Mouse (Mus musculus) lung, embryonic 16.5 days (tissue): ENCODE measurements at regions not wholly inside any gene's neighbourhood (a gene's known extent, or its start where the extent isn't known, plus 50 kb on each side); places are given as distances from the start of the nearest gene placed in this dataset.

Experiments
- ATAC-seq: fragments of 200-750 bp; cut with Nextera tagmentation; 2 replicates; pipeline ENCODE4 v1.8.0; 2017; ENCODE audit warnings: low read depth, mild to moderate bottlenecking, moderate library complexity
- H3K27ac ChIP-seq: fragments of 300-500 bp; sonication (generic); 2 replicates; pipeline ENCODE4 v1.5.1; 2014; ENCODE audit warnings: mild to moderate bottlenecking, control low read depth, low read length
- H3K27me3 ChIP-seq: fragments of 300-500 bp; sonication (generic); 2 replicates; pipeline ENCODE4 v1.6.1; 2014; ENCODE audit warnings: low read depth, low read length, mixed read lengths; ENCODE audit not compliant: control insufficient read depth, insufficient read depth
- H3K36me3 ChIP-seq: fragments of 300-500 bp; sonication (generic); 2 replicates; pipeline ENCODE4 v1.6.1; 2014; ENCODE audit warnings: low read length; ENCODE audit not compliant: control insufficient read depth, insufficient read depth
- H3K4me1 ChIP-seq: fragments of 300-500 bp; sonication (generic); replicated peaks from 2 replicates; pipeline ENCODE4 v1.6.1; 2014; ENCODE audit warnings: low read length, mixed read lengths; ENCODE audit not compliant: control insufficient read depth, insufficient read depth
- H3K4me2 ChIP-seq: fragments of 300-500 bp; sonication (generic); 2 replicates; pipeline ENCODE4 v1.6.1; 2014; ENCODE audit warnings: low read depth, low read length, control low read depth
- H3K4me3 ChIP-seq: fragments of 300-500 bp; sonication (generic); 2 replicates; pipeline ENCODE4 v1.5.1; 2014; ENCODE audit warnings: mild to moderate bottlenecking, low read length, control low read depth
- H3K9ac ChIP-seq: fragments of 300-500 bp; sonication (generic); 2 replicates; pipeline ENCODE4 v1.6.1; 2014; ENCODE audit warnings: low read length, control low read depth
- H3K9me3 ChIP-seq: fragments of 300-500 bp; sonication (generic); 2 replicates; pipeline ENCODE4 v1.6.1; 2016; ENCODE audit warnings: low read length; ENCODE audit not compliant: control insufficient read depth
- WGBS: fragments of 180-500 bp; shearing (Covaris S2); extraction: QIAGEN DNeasy Blood & Tissue Kit; methylation state at CpG from one replicate; pipeline ENCODE4 v1.1.7; 2014; 5-methylcytosine and 5-hydroxymethylcytosine counted together

GRCm38 (mm10) chr8:116366706-116367105 lies 138.1 kb upstream of the Dynlrb2 start:
- WGBS = 45% methylated on average over 3 of the region's 3 CpGs

GRCm38 (mm10) chr8:116364751-116365150 lies 140.0 kb upstream of the Dynlrb2 start:
- no peak for ATAC-seq

More at GRCm38 (mm10) chr8:116366706-116367105, 138.1 kb upstream of the Dynlrb2 start:
- no peak for ATAC-seq
- Histone ChIP-seq H3K27me3 (no peaks in the 10 kb centered on the region), H3K4me2 (no peak overlapping the region), H3K36me3 (no peaks in the 10 kb centered on the region), H3K27ac (no peak overlapping the region), H3K4me1 (peaks cover 8% of the 10 kb centered on the region; the same call in 1 of the 2 replicates), H3K9me3 (no peaks in the 10 kb centered on the region), H3K4me3 (no peak overlapping the region), H3K9ac (no peak overlapping the region)

GRCm38 (mm10) chr8:116364172-116364571 lies 140.6 kb upstream of the Dynlrb2 start:
- Histone ChIP-seq H3K27ac (no peak overlapping the region), H3K4me2 (no peak overlapping the region), H3K36me3 (no peaks in the 10 kb centered on the region), H3K4me1 (peaks cover 8% of the 10 kb centered on the region; the same call in 1 of the 2 replicates), H3K27me3 (no peaks in the 10 kb centered on the region), H3K4me3 (no peak overlapping the region), H3K9ac (no peak overlapping the region), H3K9me3 (no peaks in the 10 kb centered on the region)
- WGBS = 82% methylated on average over 2 of the region's 2 CpGs
- no peak for ATAC-seq

More at GRCm38 (mm10) chr8:116364751-116365150, 140.0 kb upstream of the Dynlrb2 start:
- H3K27me3 ChIP-seq = no peaks in the 10 kb centered on the region
- H3K36me3 ChIP-seq = no peaks in the 10 kb centered on the region
- H3K4me3 ChIP-seq = no peak overlapping the region
- no peak overlapping the region for H3K9ac ChIP-seq
- 85% methylated on average over 1 of the region's 1 CpGs for WGBS
- peaks cover 8% of the 10 kb centered on the region; the same call in 1 of the 2 replicates for H3K4me1 ChIP-seq
- no peak overlapping the region for H3K27ac ChIP-seq
- H3K4me2 ChIP-seq = no peak overlapping the region
- no peaks in the 10 kb centered on the region for H3K9me3 ChIP-seq

GRCm38 (mm10) chr8:116362351-116362750 lies 142.4 kb upstream of the Dynlrb2 start:
- H3K4me1 ChIP-seq = peaks cover 3% of the 10 kb centered on the region; the same call in 1 of the 2 replicates
- H3K4me3 ChIP-seq = no peak overlapping the region
- H3K4me2 ChIP-seq = no peak overlapping the region
- no peaks in the 10 kb centered on the region for H3K36me3 ChIP-seq
- H3K27me3 ChIP-seq = no peaks in the 10 kb centered on the region
- H3K9ac ChIP-seq = no peak overlapping the region
- 35% methylated on average over 4 of the region's 4 CpGs for WGBS
- H3K27ac ChIP-seq = no peak overlapping the region
- no peaks in the 10 kb centered on the region for H3K9me3 ChIP-seq
- ATAC-seq = no peak

- H3K4me3 ChIP-seq = no peak overlapping the region
- no peak overlapping the region for H3K27ac ChIP-seq
- no peak for ATAC-seq
- no peak overlapping the region for H3K4me2 ChIP-seq
- H3K9ac ChIP-seq = no peak overlapping the region
- 0 out of 2 replicates have a peak, but pooled peaks cover 2% of the 10 kb centered on the region for H3K4me1 ChIP-seq
- WGBS = 75% methylated on average over 4 of the region's 4 CpGs
- no peaks in the 10 kb centered on the region for H3K36me3 ChIP-seq
- no peaks in the 10 kb centered on the region for H3K27me3 ChIP-seq
- no peaks in the 10 kb centered on the region for H3K9me3 ChIP-seq
These were observed 145.0 kb upstream of the Dynlrb2 start for GRCm38 (mm10) chr8:116359761-116360160.

- Histone ChIP-seq H3K36me3 (no peaks in the 10 kb centered on the region), H3K27me3 (no peaks in the 10 kb centered on the region), H3K9ac (no peak overlapping the region), H3K27ac (no peak overlapping the region), H3K9me3 (no peaks in the 10 kb centered on the region), H3K4me1 (no peaks in the 10 kb centered on the region), H3K4me3 (no peak overlapping the region), H3K4me2 (no peak overlapping the region)
- 39% methylated on average over 6 of the region's 6 CpGs for WGBS
- ATAC-seq = peak; percentile 52; the same call in 1 of the 2 replicates
These were observed 150.0 kb upstream of the Dynlrb2 start for GRCm38 (mm10) chr8:116354756-116355155.

- no peak overlapping the region for H3K27ac ChIP-seq
- no peaks in the 10 kb centered on the region for H3K9me3 ChIP-seq
- 86% methylated on average over 5 of the region's 5 CpGs for WGBS
- no peaks in the 10 kb centered on the region for H3K27me3 ChIP-seq
- H3K4me3 ChIP-seq = no peak overlapping the region
- no peak for ATAC-seq
- H3K4me2 ChIP-seq = no peak overlapping the region
- no peak overlapping the region for H3K9ac ChIP-seq
- no peaks in the 10 kb centered on the region for H3K36me3 ChIP-seq
- no peaks in the 10 kb centered on the region for H3K4me1 ChIP-seq
These were observed 150.9 kb upstream of the Dynlrb2 start for GRCm38 (mm10) chr8:116353911-116354310.

GRCm38 (mm10) chr8:116352635-116353034 lies 152.1 kb upstream of the Dynlrb2 start:
- WGBS = 92% methylated on average over 2 of the region's 2 CpGs

GRCm38 (mm10) chr8:116348971-116349370 lies 155.8 kb upstream of the Dynlrb2 start:
- H3K27ac ChIP-seq = no peak overlapping the region
- no peak overlapping the region for H3K9ac ChIP-seq
- H3K27me3 ChIP-seq = no peaks in the 10 kb centered on the region; the same call in 1 of the 2 replicates
- peak; percentile 71 for ATAC-seq
- no peaks in the 10 kb centered on the region for H3K9me3 ChIP-seq
- no peaks in the 10 kb centered on the region for H3K36me3 ChIP-seq
- whole genome bisulfite sequencing = 46% methylated on average over 8 of the region's 8 CpGs
- no peak overlapping the region for H3K4me3 ChIP-seq
- H3K4me2 ChIP-seq = no peak overlapping the region
- no peaks in the 10 kb centered on the region for H3K4me1 ChIP-seq

More at GRCm38 (mm10) chr8:116352635-116353034, 152.1 kb upstream of the Dynlrb2 start:
- no peak overlapping the region for H3K4me2 ChIP-seq
- no peak overlapping the region for H3K27ac ChIP-seq
- H3K9ac ChIP-seq = no peak overlapping the region
- no peaks in the 10 kb centered on the region for H3K27me3 ChIP-seq
- H3K36me3 ChIP-seq = no peaks in the 10 kb centered on the region
- no peaks in the 10 kb centered on the region for H3K4me1 ChIP-seq
- H3K4me3 ChIP-seq = no peak overlapping the region
- H3K9me3 ChIP-seq = no peaks in the 10 kb centered on the region
- ATAC-seq = no peak

- Histone ChIP-seq H3K4me1 (no peaks in the 10 kb centered on the region), H3K9ac (no peak overlapping the region), H3K36me3 (no peaks in the 10 kb centered on the region), H3K27me3 (no peaks in the 10 kb centered on the region; the same call in 1 of the 2 replicates), H3K27ac (no peak overlapping the region), H3K9me3 (no peaks in the 10 kb centered on the region), H3K4me2 (no peak overlapping the region), H3K4me3 (no peak overlapping the region)
- 79% methylated on average over 5 of the region's 5 CpGs for WGBS
- ATAC-seq = no peak
These were observed 157.8 kb upstream of the Dynlrb2 start for GRCm38 (mm10) chr8:116346990-116347389.
